Mouse (Mus musculus) liver, embryonic 18 days (tissue): Measurements from ENCODE around the gene Nfrkb. TPM values are rescaled to one million over a fixed set of nuclear protein-coding genes. Genes with fewer than 3 reads are reported as not detected.

Source experiments
- polyA plus RNA-seq: library from polyadenylated mRNA; depleted of rRNA; stranded (reverse); fragments of >200 nt; gene quantifications from 2 replicates; pipeline ENCODE4 v1.2.3, GENCODE M21; 2012; rRNA removed

The Nfrkb gene
- polyA plus RNA-seq = 5.0 and 5.8 TPM in 2 replicates

DNA sequence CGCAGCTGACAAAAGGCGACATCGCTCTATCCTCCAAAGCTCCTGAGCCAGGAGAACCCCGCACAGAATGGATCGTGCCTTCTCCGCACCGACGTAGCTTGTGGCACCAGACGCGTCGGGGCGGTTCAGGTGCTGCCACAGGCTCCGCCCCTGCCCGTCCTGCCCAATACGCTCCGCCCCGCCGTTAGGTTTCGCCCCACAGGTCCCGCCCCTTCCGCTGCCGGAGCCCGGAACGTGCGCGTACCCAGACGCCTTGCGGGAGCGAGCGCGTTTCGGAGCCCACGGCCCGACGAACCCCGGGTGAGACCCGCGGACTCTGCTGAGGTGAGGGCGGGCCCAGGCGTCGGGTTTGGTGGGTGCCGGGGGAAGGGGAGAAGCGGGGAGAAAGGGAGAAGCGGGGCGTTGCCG is at the start of gene Nfrkb:
Nfrkb (plus strand) TSS at position 246 of the 408 bp plus-strand sequence.

DNA sequence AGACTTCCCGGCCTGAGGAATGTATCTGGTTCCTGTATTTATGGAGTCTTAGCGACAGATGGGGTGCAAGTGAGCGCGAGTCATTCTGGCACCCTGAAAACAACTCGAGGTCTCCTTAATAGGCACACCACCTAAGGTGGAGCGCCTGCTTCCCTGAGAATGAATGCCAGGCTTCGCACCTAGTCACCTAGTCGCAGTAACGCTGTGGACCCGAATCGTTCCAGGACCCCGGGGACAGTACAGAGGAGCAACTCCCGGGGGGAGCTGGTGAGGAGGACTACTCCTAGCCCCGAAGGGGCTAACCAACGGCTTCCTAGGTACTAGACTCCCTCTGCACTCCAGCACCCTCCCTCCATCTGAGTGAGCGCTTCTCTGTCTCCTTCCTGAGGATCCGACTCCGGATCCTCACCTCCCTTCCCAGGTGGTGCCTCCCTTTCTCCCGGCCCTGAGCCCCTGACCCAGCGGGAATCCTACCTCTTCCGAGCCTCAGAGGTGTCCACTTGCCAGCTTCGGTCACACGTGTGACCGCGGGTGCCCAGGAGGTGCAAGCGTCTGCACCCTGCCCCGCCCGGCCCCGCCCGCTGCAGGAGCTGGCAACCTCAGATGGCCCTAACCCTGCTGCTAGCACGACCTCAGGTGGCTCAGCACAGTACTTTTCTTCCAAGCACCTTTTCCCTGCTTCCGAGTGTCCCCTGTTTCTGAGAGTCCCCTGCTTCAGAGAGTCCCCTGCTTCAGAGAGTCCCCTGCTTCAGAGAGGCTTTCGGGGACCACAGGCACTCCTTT is 77.9 kb downstream of the Nfrkb start, which contains the start of gene Tmem45b:
Tmem45b (minus strand) TSS at position 771 of the 783 bp plus-strand sequence.

Other genes with a start within 250 kb of the Nfrkb start
- gene Aplp2, start 174.4 kb upstream of the Nfrkb start, polyA plus RNA-seq = 173 and 187 TPM in 2 replicates
- 8.7 and 9.4 TPM in 2 replicates for gene Prdm10, start 105.7 kb upstream of the Nfrkb start, polyA plus RNA-seq
- 0.02 and 0.08 TPM in 2 replicates for gene Tmem45b, start 78.3 kb downstream of the Nfrkb start, polyA plus RNA-seq